Mouse (Mus musculus) CH12.LX (cell line): ENCODE measurements around the gene Otos.

ENCODE experiments used
- CTCF ChIP-seq, 2 experiments: IDR thresholded peaks in 1 of 2; conservative IDR thresholded peaks in 1 of 2; 2 replicates each; pipeline ENCODE4 v1.5.1; 2011 to 2012; ENCODE audit warnings: low read depth in 2 of 2, low read length in 2 of 2, improper control_type of control experiment in 1 of 2, inconsistent platforms in 1 of 2, mild to moderate bottlenecking in 1 of 2, moderate library complexity in 1 of 2
- MAFK ChIP-seq: IDR thresholded peaks from 2 replicates; pipeline ENCODE4 v1.6.1; 2011; ENCODE audit warnings: low read length, improper control_type of control experiment; ENCODE audit not compliant: insufficient replicate concordance
- PAX5 ChIP-seq: IDR thresholded peaks from 2 replicates; pipeline ENCODE4 v1.6.1; 2012; ENCODE audit warnings: low read length, inconsistent platforms, mixed read lengths
- POLR2A ChIP-seq: IDR thresholded peaks from 2 replicates; pipeline ENCODE4 v1.6.1; 2011; ENCODE audit warnings: low read depth, mild to moderate bottlenecking, improper control_type of control experiment, low read length
- UBTF ChIP-seq: IDR thresholded peaks from 2 replicates; pipeline ENCODE4 v1.6.1; 2012; ENCODE audit warnings: low read depth, mild to moderate bottlenecking, inconsistent platforms, low read length, improper control_type of control experiment, moderate library complexity
- USF2 ChIP-seq: conservative IDR thresholded peaks from 2 replicates; pipeline ENCODE4 v1.6.1; 2011; ENCODE audit warnings: low read depth, low read length, improper control_type of control experiment

GRCm38 (mm10) chr1:92678757-92679156, 30.1 kb upstream of the Otos start:
- TF ChIP-seq USF2 (no peak), MAFK (no peak), PAX5 (no peak), CTCF (conservative IDR thresholded peaks at IDR 0.05 in 1 of 2, IDR thresholded peaks at IDR 0.05 in 1 of 2; ENCODE audit: low read depth in 2 of 2, low read length in 2 of 2) (no peak), POLR2A (no peak), UBTF (no peak)
